Mouse (Mus musculus): ENCODE data around the gene 1190007I07Rik. TPM values are rescaled to one million over a fixed set of nuclear protein-coding genes. Genes with fewer than 3 reads are reported as not detected.
A peak's percentile ranks its signal among the peaks of the same experiment; 100 is the strongest.

Gene 1190007I07Rik
- 21.1 and 27.0 TPM in 2 replicates for total RNA-seq (2012; rRNA removed)

- Histone ChIP-seq H3K9me3 (ENCODE audit: control insufficient read depth, insufficient read depth, low read depth, low read length) (no peaks in the 10 kb centered on the region), H3K36me3 (ENCODE audit: control insufficient read depth, insufficient read depth, low read length, poor library complexity, severe bottlenecking) (no peaks in the 10 kb centered on the region; the same call in 1 of the 2 replicates), H3K27ac (ENCODE audit: insufficient read depth, low read depth, low read length, poor library complexity, severe bottlenecking) (peak within 1 kb of the TSS; percentile 91), H3K4me1 (ENCODE audit: control insufficient read depth in 2 of 2, insufficient read depth in 2 of 2, low read length in 2 of 2, poor library complexity in 1 of 2) (peaks cover 4 to 5% of the 10 kb centered on the region in 2 experiments; a peak in 2 of 4 replicates), H3K4me3 (ENCODE audit: insufficient read depth in 1 of 2, low read depth in 1 of 2, low read length in 2 of 2, poor library complexity in 1 of 2, severe bottlenecking in 1 of 2) (peak within 1 kb of the TSS; percentile 74 to 99), H3K9ac (ENCODE audit: insufficient read depth, low read depth, low read length, poor library complexity, severe bottlenecking) (peak within 1 kb of the TSS; percentile 98)
- TF ChIP-seq ZC3H11A (IDR thresholded peaks at IDR 0.05; ENCODE audit: borderline replicate concordance, low read depth, low read length) = no peak
- no peak for TF ChIP-seq MAFK (IDR thresholded peaks at IDR 0.05; ENCODE audit: insufficient read depth, low read depth, low read length)
- no peak for TF ChIP-seq ZNF384 (IDR thresholded peaks at IDR 0.05; ENCODE audit: low read depth, low read length)
- no peak for TF ChIP-seq HCFC1 (IDR thresholded peaks at IDR 0.05; ENCODE audit: borderline replicate concordance, insufficient read depth, low read length)
- no peak for TF ChIP-seq CHD2 (IDR thresholded peaks at IDR 0.05; ENCODE audit: low read depth, low read length)
- in situ Hi-C loops (cut with MboI; ENCODE audit: low sequenced_read_pairs in 2 of 2, unreplicated experiment in 2 of 2) = no loop called here
- DNase-seq (ENCODE audit: low read depth, low spot score) = peak; percentile 92
Observed at GRCm38 (mm10) chr10:82622671-82623552, at the start of gene 1190007I07Rik. 1190007I07Rik (minus strand) TSS chr10:82623228.

GRCm38 (mm10) chr10:82670205-82670604 lies 47.2 kb upstream of the 1190007I07Rik start:
- no peak for DNase-seq (ENCODE audit: low read depth, low spot score)
- Histone ChIP-seq H3K36me3 (ENCODE audit: control insufficient read depth, insufficient read depth, low read length, poor library complexity, severe bottlenecking) (no peaks in the 10 kb centered on the region), H3K27ac (ENCODE audit: insufficient read depth, low read depth, low read length, poor library complexity, severe bottlenecking) (no peak overlapping the region), H3K9me3 (ENCODE audit: control insufficient read depth, insufficient read depth, low read depth, low read length) (no peaks in the 10 kb centered on the region), H3K9ac (ENCODE audit: insufficient read depth, low read depth, low read length, poor library complexity, severe bottlenecking) (no peak overlapping the region), H3K4me1 (ENCODE audit: control insufficient read depth in 2 of 2, insufficient read depth in 2 of 2, low read length in 2 of 2, poor library complexity in 1 of 2) (no peaks in the 10 kb centered on the region), H3K4me3 (ENCODE audit: insufficient read depth in 1 of 2, low read depth in 1 of 2, low read length in 2 of 2, poor library complexity in 1 of 2, severe bottlenecking in 1 of 2) (no peak overlapping the region)
- TF ChIP-seq HCFC1 (IDR thresholded peaks at IDR 0.05; ENCODE audit: borderline replicate concordance, insufficient read depth, low read length) (no peak), ZNF384 (IDR thresholded peaks at IDR 0.05; ENCODE audit: low read depth, low read length) (no peak), ZC3H11A (IDR thresholded peaks at IDR 0.05; ENCODE audit: borderline replicate concordance, low read depth, low read length) (no peak), CHD2 (IDR thresholded peaks at IDR 0.05; ENCODE audit: low read depth, low read length) (no peak), MAFK (IDR thresholded peaks at IDR 0.05; ENCODE audit: insufficient read depth, low read depth, low read length) (no peak)
- in situ Hi-C loops (cut with MboI; ENCODE audit: low sequenced_read_pairs in 2 of 2, unreplicated experiment in 2 of 2) = no loop called here

GRCm38 (mm10) chr10:82666436-82667234 lies 43.6 kb upstream of the 1190007I07Rik start:
- no peaks in the 10 kb centered on the region for H3K9me3 ChIP-seq (ENCODE audit: control insufficient read depth, insufficient read depth, low read depth, low read length)
- no peak overlapping the region for H3K27ac ChIP-seq (ENCODE audit: insufficient read depth, low read depth, low read length, poor library complexity, severe bottlenecking)
- H3K36me3 ChIP-seq (ENCODE audit: control insufficient read depth, insufficient read depth, low read length, poor library complexity, severe bottlenecking) = no peaks in the 10 kb centered on the region
- no peak overlapping the region for H3K4me3 ChIP-seq (ENCODE audit: insufficient read depth in 1 of 2, low read depth in 1 of 2, low read length in 2 of 2, poor library complexity in 1 of 2, severe bottlenecking in 1 of 2)
- in situ Hi-C loops (cut with MboI; ENCODE audit: low sequenced_read_pairs in 2 of 2, unreplicated experiment in 2 of 2) = no loop called here
- no peaks in the 10 kb centered on the region for H3K4me1 ChIP-seq (ENCODE audit: control insufficient read depth in 2 of 2, insufficient read depth in 2 of 2, low read length in 2 of 2, poor library complexity in 1 of 2)
- peak; percentile 91 for DNase-seq (ENCODE audit: low read depth, low spot score)
- TF ChIP-seq HCFC1 (IDR thresholded peaks at IDR 0.05; ENCODE audit: borderline replicate concordance, insufficient read depth, low read length) (no peak), ZC3H11A (IDR thresholded peaks at IDR 0.05; ENCODE audit: borderline replicate concordance, low read depth, low read length) (peak; percentile 81; the same call in 1 of the 2 replicates)
- no peak overlapping the region for H3K9ac ChIP-seq (ENCODE audit: insufficient read depth, low read depth, low read length, poor library complexity, severe bottlenecking)

- no peak overlapping the region for H3K9ac ChIP-seq (ENCODE audit: insufficient read depth, low read depth, low read length, poor library complexity, severe bottlenecking)
- H3K4me3 ChIP-seq (ENCODE audit: insufficient read depth in 1 of 2, low read depth in 1 of 2, low read length in 2 of 2, poor library complexity in 1 of 2, severe bottlenecking in 1 of 2) = no peak overlapping the region
- TF ChIP-seq MAFK (IDR thresholded peaks at IDR 0.05; ENCODE audit: insufficient read depth, low read depth, low read length) (no peak), HCFC1 (IDR thresholded peaks at IDR 0.05; ENCODE audit: borderline replicate concordance, insufficient read depth, low read length) (no peak), ZC3H11A (IDR thresholded peaks at IDR 0.05; ENCODE audit: borderline replicate concordance, low read depth, low read length) (no peak), CHD2 (IDR thresholded peaks at IDR 0.05; ENCODE audit: low read depth, low read length) (no peak), ZNF384 (IDR thresholded peaks at IDR 0.05; ENCODE audit: low read depth, low read length) (no peak)
- no peaks in the 10 kb centered on the region for H3K9me3 ChIP-seq (ENCODE audit: control insufficient read depth, insufficient read depth, low read depth, low read length)
- no peak for DNase-seq (ENCODE audit: low read depth, low spot score)
- no peaks in the 10 kb centered on the region for H3K4me1 ChIP-seq (ENCODE audit: control insufficient read depth in 2 of 2, insufficient read depth in 2 of 2, low read length in 2 of 2, poor library complexity in 1 of 2)
- H3K36me3 ChIP-seq (ENCODE audit: control insufficient read depth, insufficient read depth, low read length, poor library complexity, severe bottlenecking) = no peaks in the 10 kb centered on the region
- H3K27ac ChIP-seq (ENCODE audit: insufficient read depth, low read depth, low read length, poor library complexity, severe bottlenecking) = no peak overlapping the region
- in situ Hi-C loops (cut with MboI; ENCODE audit: low sequenced_read_pairs in 2 of 2, unreplicated experiment in 2 of 2) = no loop called here
Observed at GRCm38 (mm10) chr10:82665951-82666350, 42.9 kb upstream of the 1190007I07Rik start.

All from ES-E14 (cell line).